Mouse (Mus musculus) heart, embryonic 10.5 days (tissue): ENCODE measurements around the gene Krt14. TPM values are rescaled to one million over a fixed set of nuclear protein-coding genes. Genes with fewer than 3 reads are reported as not detected.

Source experiments
- DNase-seq: peaks from one replicate; pipeline ENCODE4 v3.0.0-alpha.2; 2017; ENCODE audit warnings: low spot score
- H3K27ac ChIP-seq: fragments of 300-500 bp; sonication (generic); 2 replicates; pipeline ENCODE4 v1.5.1; 2016; ENCODE audit warnings: mild to moderate bottlenecking
- H3K27me3 ChIP-seq: fragments of 300-500 bp; sonication (generic); 2 replicates; pipeline ENCODE4 v1.6.1; 2016; ENCODE audit warnings: mild to moderate bottlenecking; ENCODE audit not compliant: poor library complexity, insufficient read depth, severe bottlenecking
- H3K36me3 ChIP-seq: fragments of 300-500 bp; sonication (generic); 2 replicates; pipeline ENCODE4 v1.6.1; 2016; ENCODE audit warnings: mild to moderate bottlenecking, moderate library complexity
- H3K4me1 ChIP-seq: fragments of 300-500 bp; sonication (generic); 2 replicates; pipeline ENCODE4 v1.6.1; 2016; ENCODE audit warnings: mild to moderate bottlenecking
- H3K4me3 ChIP-seq: fragments of 300-500 bp; sonication (generic); 2 replicates; pipeline ENCODE4 v1.5.1; 2016; ENCODE audit warnings: mild to moderate bottlenecking, moderate library complexity
- H3K9me3 ChIP-seq: fragments of 300-500 bp; sonication (generic); 2 replicates; pipeline ENCODE4 v1.6.1; 2016; ENCODE audit warnings: mild to moderate bottlenecking, moderate library complexity
- WGBS: fragments of 180-500 bp; shearing (Covaris S2); methylation state at CpG from one replicate; pipeline ENCODE4 v1.1.7; 2016; 5-methylcytosine and 5-hydroxymethylcytosine counted together
- polyA plus RNA-seq: library from polyadenylated mRNA; unstranded; fragments of >200 nt; fragmentation: Nextera tagmentation; extraction: Ambion mirVana; gene quantifications from 2 replicates; pipeline ENCODE4 v1.2.1, GENCODE M21; 2016

Krt14 gene
- polyA plus RNA-seq, 1 experiment from 2014 or later: 1.5 TPM

DNA sequence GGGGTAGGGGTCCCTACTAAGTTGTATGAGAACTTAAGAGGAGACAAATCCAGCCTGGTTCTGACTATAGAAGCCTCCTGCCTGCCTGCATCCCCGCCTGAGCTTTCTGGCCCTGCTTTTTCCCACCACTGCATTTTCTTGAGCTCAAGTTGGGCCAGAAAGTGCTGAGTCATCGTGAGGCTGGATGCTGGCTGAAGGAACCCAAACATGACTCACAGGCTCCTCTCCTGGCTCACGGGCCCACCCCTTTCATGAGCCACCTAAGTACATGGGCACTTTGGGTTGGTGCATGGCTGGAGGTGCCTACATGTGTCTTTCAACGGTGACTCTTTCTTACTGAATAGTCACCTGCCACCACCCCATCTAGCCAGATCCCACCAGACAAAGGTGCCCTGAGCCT lies 8.7 kb downstream of the Krt14 start:
- DNase-seq: no peak
- Histone ChIP-seq H3K4me1 (no peaks in the 10 kb centered on the region), H3K27me3 (peaks cover 4% of the 10 kb centered on the region; the same call in 1 of the 2 replicates), H3K27ac (no peak overlapping the region), H3K36me3 (no peaks in the 10 kb centered on the region), H3K4me3 (no peak overlapping the region), H3K9me3 (no peaks in the 10 kb centered on the region)
- WGBS: 56% methylated on average over 4 of the region's 4 CpGs

DNA sequence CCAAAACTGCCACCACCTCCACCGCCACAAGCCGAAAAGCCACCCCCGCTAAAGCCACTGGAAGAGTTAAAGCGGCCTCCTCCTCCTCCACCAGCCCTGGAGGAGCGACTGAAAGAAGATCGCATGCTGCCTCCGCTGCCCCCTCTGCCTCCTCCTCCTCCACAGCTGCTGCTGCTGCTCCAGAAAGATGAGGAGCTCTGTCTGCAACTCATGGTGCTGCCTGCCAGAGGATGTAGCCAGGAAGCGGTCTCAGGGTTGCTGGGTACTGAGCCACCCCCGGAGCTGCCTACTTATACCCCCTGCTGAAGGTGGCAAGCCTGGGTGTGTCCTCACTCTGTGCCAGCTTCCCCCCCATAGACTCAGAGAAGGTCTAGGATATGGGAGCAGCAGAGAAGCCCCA lies 14.4 kb downstream of the Krt14 start, which contains the start of gene Krt9:
Gene Krt9, minus strand, starts transcription at position 255 of the 400 bp plus-strand sequence.
- WGBS: 50% methylated on average over 9 of the region's 9 CpGs
- no peak within 1 kb of the TSS for H3K27ac ChIP-seq

DNA sequence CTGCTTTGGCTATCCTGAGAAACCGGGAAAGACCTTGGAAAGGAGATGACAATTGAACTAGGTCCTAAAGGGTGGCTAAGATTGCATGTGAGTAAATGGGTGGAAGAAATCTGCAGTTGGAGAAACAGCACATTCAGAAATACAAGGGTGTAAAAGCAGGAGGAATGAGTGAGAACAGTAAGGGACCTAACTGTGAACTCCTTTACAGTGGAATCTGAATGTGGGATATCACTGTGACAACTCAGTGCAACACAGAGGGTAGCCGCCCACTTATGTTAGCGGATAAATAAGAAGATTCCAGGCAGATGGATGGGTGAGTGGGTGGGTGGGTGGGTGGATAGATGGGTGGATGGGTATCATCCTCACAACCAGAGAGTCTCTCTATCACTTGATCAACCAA lies 15.5 kb downstream of the Krt14 start:
- no peak for DNase-seq
- no peaks in the 10 kb centered on the region for H3K36me3 ChIP-seq
- 90% methylated on average over 3 of the region's 3 CpGs for WGBS
- peaks cover 13% of the 10 kb centered on the region; the same call in 1 of the 2 replicates for H3K27me3 ChIP-seq
- no peak overlapping the region for H3K27ac ChIP-seq
- H3K4me1 ChIP-seq: peaks cover 5% of the 10 kb centered on the region; the same call in 1 of the 2 replicates
- H3K4me3 ChIP-seq: no peak overlapping the region
- no peaks in the 10 kb centered on the region for H3K9me3 ChIP-seq

More for the DNA sequence above, 14.4 kb downstream of the Krt14 start, which contains the start of gene Krt9:
- Histone ChIP-seq H3K27me3 (peaks cover 13% of the 10 kb centered on the region; the same call in 1 of the 2 replicates), H3K4me1 (peaks cover 5% of the 10 kb centered on the region; the same call in 1 of the 2 replicates), H3K36me3 (no peaks in the 10 kb centered on the region), H3K9me3 (no peaks in the 10 kb centered on the region), H3K4me3 (no peak within 1 kb of the TSS)
- no peak for DNase-seq

DNA sequence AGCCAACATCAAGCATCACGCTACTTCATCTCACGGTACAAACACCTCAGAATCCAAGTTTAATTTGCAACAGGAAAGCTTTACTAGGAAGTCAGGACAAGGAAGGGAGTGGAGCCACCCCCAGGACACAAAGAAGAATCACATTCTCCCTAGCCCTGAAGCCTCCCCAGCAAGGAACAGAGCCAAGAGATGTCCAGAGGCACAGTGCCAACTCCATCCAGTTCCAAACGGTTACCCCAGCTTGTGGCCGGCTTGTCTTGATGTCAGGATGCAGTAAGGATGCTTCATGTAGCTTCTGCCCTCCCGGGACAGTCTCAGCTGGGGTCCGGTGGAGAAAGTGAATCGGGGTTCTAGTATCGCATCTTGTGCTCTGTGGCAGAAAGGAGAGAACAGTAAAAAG lies 20.6 kb downstream of the Krt14 start:
- H3K36me3 ChIP-seq: no peaks in the 10 kb centered on the region
- no peaks in the 10 kb centered on the region for H3K27me3 ChIP-seq
- H3K27ac ChIP-seq: no peak overlapping the region
- WGBS: 87% methylated on average over 8 of the region's 8 CpGs
- no peak for DNase-seq
- H3K4me1 ChIP-seq: no peaks in the 10 kb centered on the region
- no peaks in the 10 kb centered on the region for H3K9me3 ChIP-seq
- H3K4me3 ChIP-seq: no peak overlapping the region

DNA sequence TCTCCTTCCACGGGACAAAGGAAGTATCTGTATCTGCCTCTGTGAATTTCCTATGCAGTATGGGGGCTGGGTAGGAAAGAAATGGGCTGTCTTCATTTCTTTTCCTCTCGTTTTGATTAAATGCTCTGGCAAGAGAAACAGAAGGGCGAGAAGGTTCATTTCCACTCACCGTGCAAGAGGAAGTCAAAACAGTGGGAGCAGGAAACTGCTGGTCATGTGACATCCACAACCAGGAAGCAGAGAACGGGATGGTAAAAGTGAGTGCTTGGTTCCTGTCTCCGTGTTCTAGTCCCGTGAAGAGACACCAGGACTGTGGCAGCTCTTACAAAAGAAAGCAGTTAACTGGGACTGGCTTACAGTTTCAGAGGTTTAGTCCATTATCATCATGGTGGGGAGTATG lies 25.6 kb downstream of the Krt14 start:
- no peaks in the 10 kb centered on the region for H3K9me3 ChIP-seq
- no peak for DNase-seq
- WGBS: 70% methylated on average over 7 of the region's 7 CpGs
- no peak overlapping the region for H3K4me3 ChIP-seq
- no peak overlapping the region for H3K27ac ChIP-seq
- H3K4me1 ChIP-seq: no peaks in the 10 kb centered on the region
- H3K36me3 ChIP-seq: no peaks in the 10 kb centered on the region
- H3K27me3 ChIP-seq: no peaks in the 10 kb centered on the region

DNA sequence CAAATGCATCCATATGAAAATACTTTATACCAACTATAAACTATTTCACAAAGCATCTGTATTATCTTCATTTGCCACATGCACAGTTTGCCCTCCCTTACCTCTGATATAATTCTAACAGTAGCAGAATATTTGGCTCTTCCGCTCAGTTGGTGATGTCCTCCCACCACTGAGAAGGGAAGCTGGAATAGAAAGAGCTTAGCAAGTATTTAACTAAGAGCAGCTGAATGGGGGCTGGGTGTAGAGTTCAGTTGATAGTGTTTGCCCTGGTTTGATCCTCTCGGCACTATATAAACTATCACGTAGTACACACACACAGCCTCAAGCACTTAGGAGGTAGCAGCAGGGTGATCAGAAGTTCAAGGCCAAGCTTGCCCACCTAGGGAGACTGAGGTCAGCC lies 28.1 kb downstream of the Krt14 start:
- no peak for DNase-seq
- no peak overlapping the region for H3K4me3 ChIP-seq
- no peak overlapping the region for H3K27ac ChIP-seq
- H3K4me1 ChIP-seq: no peaks in the 10 kb centered on the region
- 73% methylated on average over 3 of the region's 3 CpGs for WGBS
- no peaks in the 10 kb centered on the region for H3K36me3 ChIP-seq
- no peaks in the 10 kb centered on the region for H3K9me3 ChIP-seq
- no peaks in the 10 kb centered on the region for H3K27me3 ChIP-seq

DNA sequence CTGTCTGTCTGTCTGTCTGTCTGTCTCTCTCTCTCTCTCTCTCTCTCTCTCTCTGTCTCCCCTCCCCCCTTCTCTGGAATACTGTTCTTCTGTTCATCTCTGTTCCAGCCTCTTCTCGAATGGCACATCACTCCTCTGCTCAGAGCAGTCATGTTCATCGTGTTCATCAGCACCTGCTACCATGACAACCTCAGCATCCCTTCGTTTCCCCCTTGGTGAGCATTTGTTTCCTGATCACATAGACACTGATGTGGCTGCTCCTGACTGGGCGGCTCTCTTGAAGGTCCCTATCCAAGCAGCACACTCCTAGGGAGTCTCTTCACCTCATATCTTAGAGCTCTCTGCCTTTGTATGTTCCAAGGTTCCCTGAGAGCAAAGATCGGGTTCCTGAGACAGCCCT lies 29.0 kb downstream of the Krt14 start:
- DNase-seq: no peak
- Histone ChIP-seq H3K27ac (no peak overlapping the region), H3K36me3 (no peaks in the 10 kb centered on the region), H3K4me3 (no peak overlapping the region), H3K4me1 (no peaks in the 10 kb centered on the region), H3K27me3 (no peaks in the 10 kb centered on the region), H3K9me3 (no peaks in the 10 kb centered on the region)
- WGBS: 79% methylated on average over 5 of the region's 5 CpGs

DNA sequence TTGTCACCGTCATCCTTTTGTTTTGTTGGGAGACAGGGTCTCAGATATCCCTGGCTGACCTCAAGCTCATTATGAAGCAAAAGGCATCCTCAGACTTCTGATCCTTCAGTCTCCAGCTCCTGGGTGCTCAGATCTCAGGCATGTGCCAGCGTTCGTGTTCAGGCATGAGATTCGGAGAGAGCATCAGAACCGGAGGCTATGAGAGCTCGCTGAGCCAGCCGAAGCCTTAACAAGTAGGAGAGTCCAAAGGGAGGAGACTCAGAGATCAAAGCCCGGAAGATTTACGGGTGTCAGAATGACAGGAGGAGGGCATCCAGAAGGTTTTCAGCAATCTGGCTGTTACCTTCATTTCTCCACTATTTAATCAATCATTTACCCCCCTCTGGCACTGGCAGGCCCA lies 30.6 kb downstream of the Krt14 start:
- Histone ChIP-seq H3K27ac (no peak overlapping the region), H3K36me3 (no peaks in the 10 kb centered on the region), H3K4me1 (no peaks in the 10 kb centered on the region), H3K27me3 (no peaks in the 10 kb centered on the region), H3K4me3 (no peak overlapping the region), H3K9me3 (no peaks in the 10 kb centered on the region)
- no peak for DNase-seq
- 64% methylated on average over 9 of the region's 9 CpGs for WGBS

DNA sequence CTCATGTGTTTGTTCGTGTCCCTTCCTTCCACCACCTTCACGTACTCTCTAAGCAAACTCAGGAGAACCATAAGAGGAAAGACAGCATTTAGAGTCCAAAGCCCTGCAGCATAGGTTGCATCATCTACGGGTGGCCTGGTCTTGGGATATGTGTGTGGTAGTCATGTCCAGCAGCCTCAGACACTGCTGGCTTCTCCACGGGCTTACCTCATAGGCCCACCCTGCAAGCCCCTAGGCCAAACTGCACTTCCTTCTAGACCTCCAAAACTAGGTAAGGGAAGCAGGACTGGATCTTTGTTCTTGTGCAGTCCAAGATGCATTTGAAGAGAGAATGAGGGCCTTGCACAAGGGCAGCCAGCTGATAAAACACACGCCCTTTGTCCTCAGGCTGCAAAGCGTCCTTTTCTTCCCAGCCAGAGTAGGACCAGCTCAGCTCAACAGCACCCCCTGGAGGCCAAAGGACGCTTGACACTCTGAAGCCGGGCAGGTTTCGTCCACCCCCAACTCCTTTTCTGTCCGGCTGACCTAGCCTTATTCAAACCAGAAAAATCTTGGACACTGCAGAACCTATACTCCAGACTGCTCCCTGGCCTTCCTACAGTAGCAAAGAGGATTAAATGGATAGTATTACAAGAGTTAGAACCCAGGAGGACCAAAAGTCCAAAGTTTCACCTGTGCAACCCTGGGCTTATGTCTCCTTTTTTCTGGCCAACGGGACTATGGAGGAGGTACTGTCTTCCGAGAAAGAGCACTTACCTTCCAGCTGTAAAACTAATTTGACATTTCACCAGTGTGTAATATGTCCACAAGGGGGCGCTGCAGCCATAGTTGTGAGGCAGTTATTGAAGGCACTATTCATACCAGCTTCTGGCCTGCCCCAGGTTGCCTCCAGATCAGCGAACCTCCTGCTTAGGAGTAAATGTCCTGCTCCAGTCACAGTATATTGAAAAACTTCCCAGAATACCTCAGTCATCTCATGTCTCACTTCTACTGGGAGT lies 38.3 kb downstream of the Krt14 start:
- Histone ChIP-seq H3K9me3 (no peaks in the 10 kb centered on the region), H3K4me1 (peaks cover 42% of the 10 kb centered on the region), H3K36me3 (no peaks in the 10 kb centered on the region), H3K4me3 (no peak overlapping the region), H3K27me3 (0 out of 2 replicates have a peak, but pooled peaks cover 5% of the 10 kb centered on the region), H3K27ac (no peak overlapping the region)
- DNase-seq: peak; percentile 85
- 30% methylated on average over 14 of the region's 14 CpGs for WGBS

DNA sequence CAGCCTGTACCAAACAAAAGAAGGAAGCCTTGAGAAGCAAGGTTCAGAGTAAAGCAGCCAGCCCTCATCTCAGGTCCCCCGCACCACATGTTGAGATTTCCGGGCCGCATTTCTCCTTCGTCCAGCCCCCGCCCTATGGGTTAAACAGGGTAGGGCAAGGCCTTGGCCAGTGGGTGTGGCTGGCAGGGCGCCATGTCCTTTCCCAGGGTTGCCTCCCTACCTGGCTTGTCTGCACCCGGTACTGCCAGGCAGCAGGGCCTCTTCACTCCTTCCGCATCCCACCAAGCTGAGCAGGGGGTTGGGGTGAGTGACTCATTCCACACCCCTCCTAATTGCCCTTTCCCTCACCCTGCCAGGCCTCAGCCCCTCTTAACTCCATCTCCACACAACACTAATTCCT lies 39.3 kb downstream of the Krt14 start:
- Histone ChIP-seq H3K9me3 (no peaks in the 10 kb centered on the region), H3K27ac (peak overlapping the region; percentile 59), H3K4me3 (no peak overlapping the region), H3K27me3 (0 out of 2 replicates have a peak, but pooled peaks cover 5% of the 10 kb centered on the region), H3K36me3 (no peaks in the 10 kb centered on the region), H3K4me1 (peaks cover 42% of the 10 kb centered on the region)
- 67% methylated on average over 8 of the region's 8 CpGs for WGBS
- DNase-seq: no peak

DNA sequence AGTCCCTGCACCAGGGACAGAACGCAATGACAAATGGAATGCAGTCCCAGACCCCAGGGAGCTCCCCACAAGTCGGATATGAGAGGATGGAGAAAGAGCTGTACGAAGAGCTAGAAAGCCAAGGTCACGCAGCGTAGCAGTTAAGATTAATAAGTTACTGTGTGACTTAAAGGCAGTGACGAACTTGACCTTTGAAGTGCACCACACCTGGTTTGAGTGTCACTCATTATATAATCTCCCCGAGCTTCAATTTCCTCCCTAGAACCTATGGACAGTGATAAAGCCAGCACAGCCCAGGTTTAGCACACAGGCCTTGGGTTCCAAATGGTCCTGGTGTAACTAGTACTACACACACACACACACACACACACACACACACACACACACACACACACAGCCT lies 43.0 kb downstream of the Krt14 start:
- Histone ChIP-seq H3K36me3 (no peaks in the 10 kb centered on the region), H3K9me3 (no peaks in the 10 kb centered on the region), H3K27ac (no peak overlapping the region), H3K4me1 (peaks cover 49% of the 10 kb centered on the region), H3K4me3 (no peak overlapping the region), H3K27me3 (no peaks in the 10 kb centered on the region)
- DNase-seq: no peak
- WGBS: 58% methylated on average over 7 of the region's 7 CpGs

DNA sequence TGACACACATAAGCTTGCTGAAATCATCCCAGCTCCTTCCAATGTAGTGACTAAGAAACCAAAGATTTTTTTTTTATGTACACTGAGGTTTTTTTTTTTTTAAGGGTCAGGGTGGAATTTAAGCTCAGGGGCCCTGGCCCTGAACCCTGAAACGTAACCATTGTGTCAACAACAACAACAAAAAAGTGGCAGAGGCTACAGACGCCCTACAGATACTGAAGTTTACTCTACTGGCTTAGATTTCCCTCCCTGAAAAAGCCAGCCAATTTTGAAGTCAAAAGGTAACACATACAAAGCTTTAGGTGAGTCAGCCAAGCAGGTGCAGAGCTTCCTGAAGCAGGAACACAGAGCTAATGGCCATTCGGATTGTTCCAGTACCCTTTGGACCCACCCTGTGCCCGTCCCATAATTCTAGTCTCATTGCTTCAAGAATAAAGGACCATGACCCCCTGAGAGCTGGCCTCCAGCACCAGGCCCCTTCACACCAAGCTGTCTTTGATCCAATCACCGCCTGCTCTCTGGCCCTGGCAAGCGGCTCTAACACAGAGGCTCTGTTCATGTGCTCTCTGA lies 49.4 kb downstream of the Krt14 start:
- 75% methylated on average over 6 of the region's 6 CpGs for WGBS

DNA sequence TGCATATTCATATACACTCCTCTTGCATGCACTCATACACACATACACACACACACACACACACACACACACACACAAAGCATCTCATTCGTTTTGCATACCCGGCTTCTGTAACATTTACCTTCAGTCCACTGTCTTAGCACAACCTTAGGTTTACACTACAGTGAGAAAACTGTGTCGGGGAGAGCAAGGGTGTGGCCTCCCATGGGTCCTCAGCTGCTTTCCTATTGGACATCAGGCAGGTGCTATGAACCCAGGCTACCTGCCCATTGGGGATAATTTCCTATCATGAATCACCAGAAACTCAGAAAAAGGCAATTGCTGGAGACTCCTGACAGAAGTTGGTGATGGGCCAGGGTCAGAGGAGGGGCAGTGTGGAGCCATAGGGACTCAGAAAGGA lies 50.0 kb downstream of the Krt14 start:
- Histone ChIP-seq H3K36me3 (no peaks in the 10 kb centered on the region), H3K27ac (no peak overlapping the region), H3K4me1 (peaks cover 25% of the 10 kb centered on the region), H3K27me3 (no peaks in the 10 kb centered on the region), H3K4me3 (no peak overlapping the region), H3K9me3 (no peaks in the 10 kb centered on the region)
- DNase-seq: no peak
- 79% methylated on average over 3 of the region's 3 CpGs for WGBS

More for the DNA sequence above, 49.4 kb downstream of the Krt14 start:
- H3K4me1 ChIP-seq: peaks cover 25% of the 10 kb centered on the region
- H3K27ac ChIP-seq: no peak overlapping the region
- H3K27me3 ChIP-seq: no peaks in the 10 kb centered on the region
- H3K9me3 ChIP-seq: no peaks in the 10 kb centered on the region
- H3K4me3 ChIP-seq: no peak overlapping the region
- no peak for DNase-seq
- H3K36me3 ChIP-seq: no peaks in the 10 kb centered on the region
